Mouse (Mus musculus): ENCODE results near the gene Thra. TPM values are rescaled to one million over a fixed set of nuclear protein-coding genes. Genes with fewer than 3 reads are reported as not detected.

Gene Thra
- total RNA-seq, 1 experiment from 2014 or later: 3.4 TPM

GRCm38 (mm10) chr11:98771131-98771530, 30.7 kb downstream of the Thra start:
- no peak for ATAC-seq (replicated peaks; ENCODE audit: insufficient number of reproducible peaks, low FRiP score, low TSS enrichment, poor library complexity, severe bottlenecking)

DNA sequence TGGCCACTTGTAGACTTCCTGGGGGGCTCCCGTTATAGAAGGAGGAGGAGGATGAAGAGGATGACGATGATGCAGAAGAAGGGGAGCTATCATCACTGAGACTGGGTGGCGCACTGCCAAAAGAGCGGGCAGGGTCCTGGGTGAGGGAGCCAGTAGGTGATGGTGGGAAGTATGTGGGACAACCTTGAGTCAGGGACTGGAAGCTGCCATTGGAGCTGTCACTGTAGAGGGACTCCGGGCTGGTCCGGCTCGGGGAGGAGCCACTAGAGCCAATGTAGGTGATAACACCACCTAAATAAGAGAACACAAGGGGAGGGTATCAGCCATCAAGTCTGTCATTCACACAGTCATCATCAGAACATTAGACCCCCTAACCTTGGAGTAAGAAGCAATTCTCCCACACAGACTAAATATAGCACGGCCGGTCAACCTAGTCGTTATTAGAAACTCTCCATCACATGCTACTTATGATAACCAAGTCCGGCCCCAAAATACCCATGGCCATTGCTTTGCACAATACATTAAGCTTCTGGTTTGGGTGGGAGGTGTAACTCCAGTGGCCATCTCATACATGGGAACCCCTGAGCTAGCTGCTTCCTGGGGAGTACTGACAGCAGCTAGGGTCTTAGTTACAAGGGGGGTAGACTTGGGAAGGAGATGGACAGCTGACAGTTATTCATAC, 31.5 kb downstream of the Thra start:
- ATAC-seq (replicated peaks; ENCODE audit: insufficient number of reproducible peaks, low FRiP score, low TSS enrichment, poor library complexity, severe bottlenecking): no peak

GRCm38 (mm10) chr11:98772667-98773171, 32.3 kb downstream of the Thra start:
- no peak for ATAC-seq (replicated peaks; ENCODE audit: insufficient number of reproducible peaks, low FRiP score, low TSS enrichment, poor library complexity, severe bottlenecking)

- peak; percentile 85 for ATAC-seq (replicated peaks; ENCODE audit: insufficient number of reproducible peaks, low FRiP score, low TSS enrichment, poor library complexity, severe bottlenecking)
Measured at GRCm38 (mm10) chr11:98773635-98774295, 33.3 kb downstream of the Thra start.

- no peak for ATAC-seq (replicated peaks; ENCODE audit: insufficient number of reproducible peaks, low FRiP score, low TSS enrichment, poor library complexity, severe bottlenecking)
Measured at GRCm38 (mm10) chr11:98774582-98775347, 34.3 kb downstream of the Thra start, which contains the start of gene Nr1d1. TSS of gene Nr1d1 (minus strand) at chr11:98775333.

DNA sequence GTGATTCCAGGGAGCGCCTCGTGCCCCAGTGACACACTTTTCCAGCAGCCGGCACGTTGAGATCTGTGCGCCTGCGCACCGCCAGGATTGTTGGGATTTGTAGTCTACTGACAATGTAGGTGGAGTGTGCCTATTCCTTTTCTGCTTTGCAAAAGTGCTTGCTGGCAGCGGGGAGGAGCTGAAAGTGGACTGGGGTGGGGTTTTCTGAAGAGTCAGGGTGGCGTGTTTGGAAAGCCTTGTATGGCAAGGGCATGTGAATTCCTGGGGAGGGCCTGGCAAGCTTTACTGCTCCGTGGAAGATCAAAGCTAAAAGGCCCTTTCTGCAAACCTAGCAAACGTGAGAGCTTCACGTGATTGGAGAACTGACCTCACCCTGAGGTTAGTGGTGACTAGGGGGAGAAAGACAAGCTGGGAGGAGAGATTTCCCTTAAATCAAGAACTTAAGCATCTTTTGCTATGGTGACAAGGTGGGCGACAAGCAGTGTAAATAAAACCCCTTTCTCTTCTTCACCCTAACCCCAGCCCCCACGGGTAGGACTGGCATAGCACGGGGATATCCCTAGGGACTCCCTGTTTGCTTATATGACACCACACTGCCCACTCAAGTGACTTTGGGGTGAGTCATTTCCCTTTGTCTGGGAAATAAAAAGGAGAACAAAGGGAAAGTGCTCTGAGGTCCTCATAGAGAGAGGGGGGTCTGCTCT, 35.1 kb downstream of the Thra start:
- peak; percentile 51 for ATAC-seq (replicated peaks; ENCODE audit: insufficient number of reproducible peaks, low FRiP score, low TSS enrichment, poor library complexity, severe bottlenecking)

GRCm38 (mm10) chr11:98776052-98776764, 35.8 kb downstream of the Thra start:
- no peak for ATAC-seq (replicated peaks; ENCODE audit: insufficient number of reproducible peaks, low FRiP score, low TSS enrichment, poor library complexity, severe bottlenecking)

GRCm38 (mm10) chr11:98776843-98777590, 36.6 kb downstream of the Thra start:
- ATAC-seq (replicated peaks; ENCODE audit: insufficient number of reproducible peaks, low FRiP score, low TSS enrichment, poor library complexity, severe bottlenecking): no peak

DNA sequence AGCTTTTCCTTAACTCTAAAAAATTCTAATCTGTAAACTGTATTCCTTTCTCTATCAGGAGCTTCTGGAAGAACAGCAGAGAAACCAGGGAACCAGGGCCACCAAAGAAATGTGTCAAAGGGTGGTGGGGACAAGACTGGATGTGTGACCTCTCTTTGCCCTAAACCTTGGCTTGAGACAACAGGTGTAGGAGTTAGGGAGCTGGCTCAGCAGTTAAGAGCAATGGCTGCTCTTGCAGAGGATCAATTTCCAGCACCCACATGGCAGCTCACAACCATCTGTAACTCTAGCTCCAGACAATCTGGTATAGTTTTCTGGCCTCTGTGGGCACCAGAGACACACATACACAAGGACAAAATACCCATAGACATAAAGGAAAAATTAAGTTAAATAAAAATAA, 37.5 kb downstream of the Thra start:
- no peak for ATAC-seq (replicated peaks; ENCODE audit: insufficient number of reproducible peaks, low FRiP score, low TSS enrichment, poor library complexity, severe bottlenecking)

DNA sequence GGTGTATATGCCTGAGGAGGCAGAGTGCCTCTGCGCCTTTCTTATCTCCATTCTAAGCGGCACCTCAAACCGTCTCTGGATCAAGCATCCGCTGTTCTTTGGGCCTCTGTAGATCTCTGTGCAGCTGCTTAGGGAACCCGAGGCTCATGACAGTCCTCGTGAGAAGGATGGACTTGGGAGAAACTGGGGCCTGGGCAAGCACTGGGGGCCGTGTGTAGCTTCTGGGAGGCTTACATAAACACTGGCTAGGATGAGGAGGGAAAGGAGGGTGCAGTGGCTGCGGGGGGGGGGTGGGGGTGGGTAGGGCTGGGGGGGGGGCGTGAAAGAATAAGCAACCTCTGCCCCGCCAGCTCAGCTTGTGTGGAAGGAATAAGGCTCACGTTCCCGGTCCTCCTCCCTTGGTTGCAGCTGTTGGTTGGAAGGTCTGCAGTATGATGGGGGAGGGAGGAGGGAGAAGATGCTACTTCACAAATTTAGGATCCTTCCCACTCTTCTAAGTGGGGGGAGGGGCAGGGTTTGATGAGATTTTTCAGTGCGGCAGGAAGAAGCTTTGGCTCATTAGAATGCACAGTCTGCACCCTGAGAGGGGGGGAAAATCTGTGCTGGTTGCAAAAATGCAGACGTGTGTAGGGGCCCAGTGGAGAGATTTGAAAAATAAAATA, 41.5 kb downstream of the Thra start:
- no peak for ATAC-seq (replicated peaks; ENCODE audit: insufficient number of reproducible peaks, low FRiP score, low TSS enrichment, poor library complexity, severe bottlenecking)

DNA sequence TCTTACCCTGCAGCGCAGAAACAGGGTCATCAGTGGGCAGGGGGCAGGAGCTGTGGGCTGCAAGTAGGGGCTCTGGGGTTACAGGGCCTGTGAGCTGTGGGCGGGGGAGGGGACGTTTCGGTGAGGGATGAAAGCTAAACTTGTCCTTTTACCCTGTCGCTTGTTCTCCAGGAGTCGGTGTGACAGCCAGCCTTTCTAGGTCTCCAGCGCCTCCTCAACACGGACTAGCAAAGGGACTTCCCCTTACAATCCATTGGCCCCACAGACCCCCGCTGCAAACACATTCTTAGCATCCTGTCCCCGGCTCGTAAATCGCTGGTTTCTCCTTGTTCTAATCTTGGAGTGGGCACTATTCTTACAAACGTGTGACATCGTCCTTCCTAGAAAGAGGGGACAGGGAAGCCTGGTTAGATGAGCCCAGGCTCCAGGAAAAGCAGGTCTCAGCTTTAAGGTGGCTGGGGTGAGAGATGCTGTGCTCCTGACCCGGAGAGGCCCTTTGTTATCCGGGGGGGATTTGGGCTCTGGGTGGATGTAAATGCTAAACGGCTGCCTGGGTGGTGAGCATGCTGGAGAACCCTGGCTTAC, 42.3 kb downstream of the Thra start:
- no peak for ATAC-seq (replicated peaks; ENCODE audit: insufficient number of reproducible peaks, low FRiP score, low TSS enrichment, poor library complexity, severe bottlenecking)

- peak; percentile 63 for ATAC-seq (replicated peaks; ENCODE audit: insufficient number of reproducible peaks, low FRiP score, low TSS enrichment, poor library complexity, severe bottlenecking)
Measured at GRCm38 (mm10) chr11:98783236-98783696, 42.8 kb downstream of the Thra start.

DNA sequence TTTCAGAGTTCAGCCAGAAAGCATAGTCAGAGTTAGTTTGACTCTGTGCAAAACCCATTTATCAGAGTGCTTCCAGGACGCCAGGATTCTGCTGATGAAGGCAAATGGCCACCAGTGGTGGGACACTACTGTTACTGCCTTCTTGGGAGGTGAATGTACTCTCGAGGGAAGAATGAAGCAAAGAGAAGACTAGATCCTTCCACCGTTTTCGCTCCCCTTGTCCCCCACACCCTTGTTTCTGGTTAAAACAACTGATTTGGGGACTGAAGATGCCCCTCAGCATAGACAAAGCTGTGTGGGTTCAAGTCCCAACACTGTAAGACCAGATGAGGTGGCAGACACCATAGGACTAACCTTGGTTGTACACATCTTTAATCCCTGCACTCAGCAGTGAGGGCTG, 43.7 kb downstream of the Thra start:
- ATAC-seq (replicated peaks; ENCODE audit: insufficient number of reproducible peaks, low FRiP score, low TSS enrichment, poor library complexity, severe bottlenecking): no peak

GRCm38 (mm10) chr11:98785214-98785613, 44.8 kb downstream of the Thra start:
- no peak for ATAC-seq (replicated peaks; ENCODE audit: insufficient number of reproducible peaks, low FRiP score, low TSS enrichment, poor library complexity, severe bottlenecking)

- no peak for ATAC-seq (replicated peaks; ENCODE audit: insufficient number of reproducible peaks, low FRiP score, low TSS enrichment, poor library complexity, severe bottlenecking)
Measured at GRCm38 (mm10) chr11:98785772-98786281, 45.4 kb downstream of the Thra start.

DNA sequence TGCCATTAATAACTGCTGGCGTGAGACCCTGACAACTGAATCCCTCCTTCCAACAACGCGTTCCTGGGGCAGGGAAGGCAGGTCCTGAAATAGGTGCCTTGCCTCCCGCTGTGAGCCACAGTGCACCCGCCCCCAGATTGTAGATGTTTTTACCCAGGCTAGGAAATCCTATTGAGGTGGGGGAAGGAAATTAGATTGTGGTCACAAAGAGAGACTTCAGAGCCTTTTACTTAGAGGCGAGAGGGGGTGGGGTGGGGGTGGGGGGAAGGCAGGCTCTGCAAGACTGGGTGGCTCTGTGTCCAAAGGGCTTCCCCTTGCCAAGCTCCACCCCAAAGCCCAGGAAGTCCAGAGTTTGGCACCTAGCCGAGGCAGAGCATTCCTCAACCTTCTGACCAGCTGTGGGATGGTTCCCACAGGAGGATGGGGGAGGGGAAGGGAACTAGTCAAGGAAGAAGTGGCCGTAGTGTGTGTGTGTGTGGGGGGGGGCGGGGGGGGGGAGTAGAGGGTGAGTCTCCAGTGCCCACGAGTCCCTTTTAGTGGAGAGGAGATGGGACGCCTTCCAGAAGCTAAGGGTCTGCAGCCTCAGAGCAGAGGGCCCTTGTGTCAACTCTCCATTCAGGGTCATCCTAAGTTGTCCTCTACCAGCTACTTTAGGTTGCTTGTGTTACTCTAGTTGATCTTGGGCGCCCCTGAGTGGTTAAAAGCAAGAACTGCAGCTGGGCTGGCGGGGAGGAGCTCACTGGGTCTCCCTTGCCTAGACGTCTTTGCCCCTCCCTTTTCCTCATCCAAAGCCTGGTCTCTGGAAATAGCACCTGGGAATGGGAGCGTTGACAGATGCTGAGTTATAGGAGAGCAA, 46.1 kb downstream of the Thra start:
- peak; percentile 42 for ATAC-seq (replicated peaks; ENCODE audit: insufficient number of reproducible peaks, low FRiP score, low TSS enrichment, poor library complexity, severe bottlenecking)

All from monocyte, adult 5-6 weeks (primary cell).